Mouse (Mus musculus) left cerebral cortex, adult 9 months (tissue): ENCODE results near the gene Tmem9.

Experiments used
- DNase-seq, 2 experiments: peaks; one replicate each; pipeline ENCODE4 v3.0.0; 2022; ENCODE audit warnings: low spot score in 2 of 2

Tmem9 gene

GRCm38 (mm10) chr1:136007211-136008158 is at the start of gene Tmem9:
Gene Tmem9 (plus strand): TSS chr1:136008150.
- DNase-seq = peak in 1 of 2 experiments; percentile 65

- DNase-seq = peak in 1 of 2 experiments; percentile 26
Observed at GRCm38 (mm10) chr1:135958483-135958882, 49.5 kb upstream of the Tmem9 start.

GRCm38 (mm10) chr1:135963177-135963576 is 44.8 kb upstream of the Tmem9 start:
- no peak for DNase-seq

GRCm38 (mm10) chr1:135964561-135964960 is 43.4 kb upstream of the Tmem9 start:
- DNase-seq = peak in 1 of 2 experiments; percentile 35

GRCm38 (mm10) chr1:135967739-135968138 is 40.2 kb upstream of the Tmem9 start:
- no peak for DNase-seq

GRCm38 (mm10) chr1:135970486-135970885 is 37.5 kb upstream of the Tmem9 start:
- no peak for DNase-seq

- no peak for DNase-seq
Observed at GRCm38 (mm10) chr1:135972576-135972975, 35.4 kb upstream of the Tmem9 start.

- DNase-seq = no peak
Observed at GRCm38 (mm10) chr1:135984105-135984504, 23.8 kb upstream of the Tmem9 start.

- DNase-seq = no peak
Observed at GRCm38 (mm10) chr1:135989876-135990275, 18.1 kb upstream of the Tmem9 start.

- no peak for DNase-seq
Observed at GRCm38 (mm10) chr1:135993470-135993869, 14.5 kb upstream of the Tmem9 start.

GRCm38 (mm10) chr1:135997537-135997936 is 10.4 kb upstream of the Tmem9 start:
- DNase-seq = no peak

- peak in 1 of 2 experiments; percentile 17 for DNase-seq
Observed at GRCm38 (mm10) chr1:135999720-136000287, 8.1 kb upstream of the Tmem9 start.

- no peak for DNase-seq
Observed at GRCm38 (mm10) chr1:136001438-136001837, 6.5 kb upstream of the Tmem9 start.

- no peak for DNase-seq
Observed at GRCm38 (mm10) chr1:136006292-136006748, 1.6 kb upstream of the Tmem9 start, which contains the start of gene Igfn1. Gene Igfn1 (minus strand): TSS chr1:136006342.

GRCm38 (mm10) chr1:136008159-136008533 is 196 bp downstream of the Tmem9 start:
- no peak for DNase-seq

GRCm38 (mm10) chr1:136010247-136010646 is 2.3 kb downstream of the Tmem9 start:
- DNase-seq = no peak

- DNase-seq = no peak
Observed at GRCm38 (mm10) chr1:136013513-136013912, 5.6 kb downstream of the Tmem9 start.

GRCm38 (mm10) chr1:136014796-136015502 is 7.0 kb downstream of the Tmem9 start:
- DNase-seq = no peak

- no peak for DNase-seq
Observed at GRCm38 (mm10) chr1:136017307-136017706, 9.4 kb downstream of the Tmem9 start.

GRCm38 (mm10) chr1:136017907-136018313 is 10.0 kb downstream of the Tmem9 start:
- peak; percentile 92 to 95 for DNase-seq

GRCm38 (mm10) chr1:136018390-136019189 is 10.6 kb downstream of the Tmem9 start:
- no peak for DNase-seq
